Mouse (Mus musculus) ES-Bruce4 (cell line): ENCODE results near the gene Cog5.

ENCODE experiments used
- CTCF ChIP-seq: IDR thresholded peaks from one replicate; pipeline ENCODE4 v1.8.1; 2011; ENCODE audit warnings: low read depth, low read length
- POLR2A ChIP-seq: IDR thresholded peaks from one replicate; pipeline ENCODE4 v1.8.1; 2011; ENCODE audit warnings: low read length; ENCODE audit not compliant: insufficient read depth

- TF ChIP-seq POLR2A, result no peak
- TF ChIP-seq CTCF, result no peak
These were observed 309.4 kb downstream of the Cog5 start for GRCm38 (mm10) chr12:31964074-31964473.
